Mouse (Mus musculus) heart, adult 18-20 months (tissue): ENCODE measurements around the gene 4930467E23Rik. TPM values are rescaled to one million over a fixed set of nuclear protein-coding genes. Genes with fewer than 3 reads are reported as not detected.
"Not testable (repeated sequence)": the region's sequence is repeated elsewhere in the genome, so short reads cannot be mapped to it uniquely, and the experiment has no call there.

Experiments used
- DNase-seq, 2 experiments: peaks; one replicate each; pipeline ENCODE4 v3.0.0; 2021 to 2022; ENCODE audit warnings: mixed read lengths in 1 of 2
- long read RNA-seq, 2 experiments: library from polyadenylated mRNA; stranded (forward); transcript quantifications; one replicate each; pipeline ENCODE4 v2.0.0; 2021
- total RNA-seq, 2 experiments: library from RNA; stranded (reverse); gene quantifications; 2 replicates each; pipeline ENCODE4 v1.2.3; 2021

Gene 4930467E23Rik
- total RNA-seq: under 1 TPM; 0.17 to 0.41 TPM
- long read RNA-seq, experiment 1: 0 reads
- long read RNA-seq, experiment 2: 0 reads

- not testable (repeated sequence) for DNase-seq
Measured at GRCm38 (mm10) chr8:19729276-19729675, at the start of gene 4930467E23Rik. 4930467E23Rik (plus strand) TSS chr8:19729576.

- DNase-seq: not testable (repeated sequence)
Measured at GRCm38 (mm10) chr8:19682311-19682710, 47.1 kb upstream of the 4930467E23Rik start.

- DNase-seq: not testable (repeated sequence)
Measured at GRCm38 (mm10) chr8:19685476-19685875, 43.9 kb upstream of the 4930467E23Rik start.

GRCm38 (mm10) chr8:19688802-19689525 is 40.4 kb upstream of the 4930467E23Rik start:
- DNase-seq: not testable (repeated sequence)

- DNase-seq: not testable (repeated sequence)
Measured at GRCm38 (mm10) chr8:19689745-19690144, 39.6 kb upstream of the 4930467E23Rik start.

- DNase-seq: not testable (repeated sequence)
Measured at GRCm38 (mm10) chr8:19691421-19691820, 38.0 kb upstream of the 4930467E23Rik start.

- not testable (repeated sequence) for DNase-seq
Measured at GRCm38 (mm10) chr8:19697497-19698077, 31.8 kb upstream of the 4930467E23Rik start.

GRCm38 (mm10) chr8:19698123-19698522 is 31.3 kb upstream of the 4930467E23Rik start:
- DNase-seq: not testable (repeated sequence)

- peak in 1 of 2 experiments; percentile 45 for DNase-seq
Measured at GRCm38 (mm10) chr8:19698722-19699121, 30.7 kb upstream of the 4930467E23Rik start.

- not testable (repeated sequence) for DNase-seq
Measured at GRCm38 (mm10) chr8:19701326-19701725, 28.1 kb upstream of the 4930467E23Rik start.

GRCm38 (mm10) chr8:19702276-19702675 is 27.1 kb upstream of the 4930467E23Rik start:
- DNase-seq: not testable (repeated sequence)

- DNase-seq: peak; percentile 66 to 91
Measured at GRCm38 (mm10) chr8:19702972-19703709, 26.2 kb upstream of the 4930467E23Rik start.

- not testable (repeated sequence) for DNase-seq
Measured at GRCm38 (mm10) chr8:19703906-19704305, 25.5 kb upstream of the 4930467E23Rik start.

GRCm38 (mm10) chr8:19704441-19705215 is 24.7 kb upstream of the 4930467E23Rik start:
- DNase-seq: not testable (repeated sequence)

GRCm38 (mm10) chr8:19705216-19705600 is 24.2 kb upstream of the 4930467E23Rik start:
- not testable (repeated sequence) for DNase-seq

GRCm38 (mm10) chr8:19706101-19706725 is 23.2 kb upstream of the 4930467E23Rik start:
- not testable (repeated sequence) for DNase-seq

GRCm38 (mm10) chr8:19706918-19707760 is 22.2 kb upstream of the 4930467E23Rik start:
- peak; percentile 75 to 86 for DNase-seq

GRCm38 (mm10) chr8:19707761-19708443 is 21.5 kb upstream of the 4930467E23Rik start:
- not testable (repeated sequence) for DNase-seq

- DNase-seq: not testable (repeated sequence)
Measured at GRCm38 (mm10) chr8:19708976-19709375, 20.4 kb upstream of the 4930467E23Rik start.

- DNase-seq: not testable (repeated sequence)
Measured at GRCm38 (mm10) chr8:19709488-19709887, 19.9 kb upstream of the 4930467E23Rik start.
